Comparison of ENCODE assay signal across 8 mouse cellular contexts in the genomic region with DNA sequence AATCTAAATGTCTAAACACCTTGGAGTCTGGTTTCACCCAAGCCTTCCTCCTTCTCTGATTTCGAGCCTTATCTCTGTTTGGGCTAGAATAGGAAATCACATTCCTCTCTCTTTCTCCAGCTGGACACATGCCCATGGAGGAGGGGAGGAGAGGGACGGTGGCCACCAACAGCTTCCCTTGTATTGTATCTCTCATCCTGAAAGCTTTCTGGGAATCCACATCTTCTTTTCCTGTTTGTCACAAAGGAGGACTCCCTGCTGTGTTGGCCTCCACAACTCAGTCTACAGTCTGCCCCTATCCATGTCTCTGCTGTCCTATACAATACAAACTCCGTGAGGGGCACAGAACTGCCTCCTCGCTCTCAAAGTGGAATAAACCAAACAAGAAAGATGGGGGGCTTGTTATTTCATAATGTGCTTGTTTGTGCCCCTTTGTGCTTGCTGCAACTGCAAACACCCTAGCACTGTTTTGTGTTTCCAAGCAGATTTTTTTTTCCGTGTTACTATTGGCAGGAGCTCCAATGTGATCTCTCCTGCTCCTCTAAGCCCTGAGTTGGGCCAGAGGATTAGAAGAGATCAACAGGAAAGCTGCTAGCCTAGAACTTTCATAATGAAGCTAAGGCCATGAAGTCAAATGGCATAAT.
DNase-seq lines count a peak whose midpoint lies in the region; ATAC-seq lines count a peak whose summit lies in the region.

No protein-coding gene starts in this region.

- peak overlapping the region; percentile 76 for H3K27ac ChIP-seq in heart, embryonic 15.5 days

- peak overlapping the region; percentile 23 for H3K4me2 ChIP-seq in heart, embryonic 15.5 days

- H3K9me3 ChIP-seq in heart, embryonic 15.5 days (replicated peaks), result no peaks in the 10 kb centered on the region

- no peaks in the 10 kb centered on the region for H3K36me3 ChIP-seq in heart, embryonic 15.5 days

- ATAC-seq in heart, embryonic 15.5 days (replicated peaks; ENCODE audit: insufficient number of reproducible peaks, insufficient read depth, low FRiP score, low read depth), result peak; percentile 66
- no peak for ATAC-seq in activated CD4-positive, CD25-positive, alpha-beta regulatory T cell, adult 4 months

- no peaks in the 10 kb centered on the region for H3K27me3 ChIP-seq in heart, embryonic 15.5 days

- DNase-seq in urinary bladder, postnatal 14 days (ENCODE audit: low spot score), result peak; percentile 24
- no peak for DNase-seq in urinary bladder, adult 18-20 months (ENCODE audit: low spot score in 2 of 2)
- peak; percentile 69 for DNase-seq in kidney, postnatal 10 days
- DNase-seq in ovary, postnatal 36 days (ENCODE audit: low spot score), result peak; percentile 39
- DNase-seq in left cerebral cortex, adult 18-20 months (ENCODE audit: low spot score in 2 of 2), result no peak
- DNase-seq in layer of hippocampus, postnatal 25 days (ENCODE audit: extremely low spot score in 1 of 2, low spot score in 1 of 2), result no peak

- WGBS in heart, embryonic 15.5 days, result 19% methylated on average over 5 of the region's 5 CpGs

- H3K9ac ChIP-seq in heart, embryonic 15.5 days, result no peak overlapping the region

- no peak overlapping the region for H3K4me3 ChIP-seq in heart, embryonic 15.5 days

- H3K4me1 ChIP-seq in heart, embryonic 15.5 days (replicated peaks), result peaks cover 21% of the 10 kb centered on the region

Comparison
In these comparisons a context has a peak if more than half of its experiments do, and no peak if none do; other contexts are left out.
1. DNase-seq: peak in urinary bladder, postnatal 14 days (single experiment), kidney, postnatal 10 days (single experiment) and ovary, postnatal 36 days (single experiment); none in urinary bladder, adult 18-20 months (0 of 2), left cerebral cortex, adult 18-20 months (0 of 2) and layer of hippocampus, postnatal 25 days (0 of 2).